Mouse (Mus musculus) embryo, embryonic 9.5 days (tissue): ENCODE data around the gene D930048N14Rik.
"Not testable (repeated sequence)": the region's sequence is repeated elsewhere in the genome, so short reads cannot be mapped to it uniquely, and the experiment has no call there.

Experiments
- DNase-seq: peaks from one replicate; pipeline ENCODE4 v3.0.0-alpha.2; 2017; ENCODE audit errors: extremely low spot score

Gene D930048N14Rik

DNA sequence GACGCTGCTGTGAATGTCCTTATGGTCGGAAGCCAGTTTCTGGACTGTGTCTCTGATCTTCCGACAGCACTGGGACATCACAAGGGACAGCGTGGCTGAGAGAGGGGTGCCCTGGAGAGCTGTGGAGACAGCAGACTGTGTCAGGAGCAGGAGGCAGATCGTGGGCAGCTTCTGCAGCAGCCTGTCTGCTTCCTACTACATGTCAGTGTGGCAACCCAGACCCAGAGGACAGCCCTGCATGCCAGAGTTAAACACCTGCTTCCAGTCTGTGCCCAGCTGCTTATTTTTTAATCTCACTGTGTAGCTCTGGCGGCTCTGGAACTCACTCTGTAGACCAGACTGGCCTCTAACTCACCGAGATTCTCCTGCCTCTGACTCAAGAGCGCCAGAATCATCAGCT is 22.8 kb upstream of the D930048N14Rik start:
- no peak for DNase-seq

DNA sequence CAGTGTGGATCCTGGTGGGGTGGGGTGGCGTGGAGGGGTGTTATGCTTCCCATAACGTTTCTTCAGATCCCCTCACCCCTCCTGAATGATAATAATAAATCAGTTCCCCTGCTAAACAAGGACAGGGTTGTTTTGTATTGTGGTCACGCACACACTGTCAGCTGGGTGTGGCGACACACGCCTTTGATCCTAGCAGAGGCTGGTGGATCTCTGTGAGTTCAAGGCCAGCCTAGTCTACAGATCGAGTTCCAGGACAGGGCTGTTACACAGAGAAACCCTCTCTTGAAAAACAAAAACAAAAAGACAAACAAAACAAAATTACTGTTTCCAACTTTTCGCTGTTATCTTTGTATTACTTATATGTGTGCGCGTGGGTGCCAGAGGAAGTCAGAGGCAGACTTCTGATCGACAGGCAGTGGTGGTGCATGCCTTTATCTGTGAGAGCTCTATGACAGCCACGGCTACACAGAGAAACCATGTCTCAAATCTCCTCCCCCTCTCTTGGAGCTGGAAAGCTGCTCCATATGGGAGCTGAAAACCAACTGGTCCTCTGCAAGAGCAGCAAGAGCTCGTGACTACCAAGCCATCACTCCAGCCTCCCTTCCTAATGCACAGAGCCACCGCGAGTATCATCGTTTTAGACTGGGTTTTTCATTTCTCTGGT is 21.0 kb upstream of the D930048N14Rik start:
- no peak for DNase-seq

DNA sequence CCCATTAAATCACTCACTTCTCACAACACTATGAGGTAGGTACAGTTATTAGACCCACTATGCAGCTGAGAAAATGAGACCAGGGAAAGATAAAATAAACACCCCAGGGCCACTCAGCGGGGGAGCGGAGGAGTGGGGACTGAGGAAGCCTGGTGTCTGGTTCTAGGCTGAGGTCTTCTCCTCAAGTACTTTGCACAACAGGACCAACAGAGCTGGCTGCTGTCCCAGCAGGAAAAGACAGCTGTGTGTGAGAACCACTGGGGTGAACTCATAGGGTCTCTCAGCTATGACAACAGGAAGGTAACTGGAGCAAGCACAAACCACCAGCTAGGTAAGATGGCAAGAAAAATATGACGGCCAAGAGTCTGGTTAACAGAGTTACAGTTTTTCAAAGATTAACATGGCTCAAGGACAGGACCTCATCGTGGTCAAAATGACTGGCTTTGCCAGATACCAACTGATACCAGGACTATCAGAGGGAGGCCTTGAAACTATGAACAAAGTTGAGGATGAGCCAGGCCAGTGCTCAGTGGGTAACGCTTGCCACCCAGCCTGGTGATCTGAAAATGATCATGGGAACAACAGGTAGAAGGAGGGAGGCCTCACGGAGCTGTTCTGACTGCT is 18.5 kb upstream of the D930048N14Rik start:
- no peak for DNase-seq

DNA sequence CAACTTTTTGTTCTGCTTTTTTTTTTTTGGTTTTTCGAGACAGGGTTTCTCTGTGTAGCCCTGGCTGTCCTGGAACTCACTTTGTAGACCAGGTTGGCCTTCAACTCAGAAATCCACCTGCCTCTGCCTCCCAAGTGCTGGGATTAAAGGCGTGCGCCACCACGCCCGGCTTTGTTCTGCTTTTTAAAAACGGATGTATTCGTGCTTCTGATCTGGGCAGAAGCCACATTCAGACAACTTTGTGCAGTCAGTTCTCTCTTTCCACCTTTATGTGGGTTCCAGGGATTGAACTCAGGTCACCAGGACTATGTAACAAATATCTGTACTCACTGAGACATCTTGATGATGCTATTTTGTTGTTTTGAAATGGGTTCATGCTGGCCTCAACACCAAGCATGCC is 17.6 kb upstream of the D930048N14Rik start:
- not testable (repeated sequence) for DNase-seq

DNA sequence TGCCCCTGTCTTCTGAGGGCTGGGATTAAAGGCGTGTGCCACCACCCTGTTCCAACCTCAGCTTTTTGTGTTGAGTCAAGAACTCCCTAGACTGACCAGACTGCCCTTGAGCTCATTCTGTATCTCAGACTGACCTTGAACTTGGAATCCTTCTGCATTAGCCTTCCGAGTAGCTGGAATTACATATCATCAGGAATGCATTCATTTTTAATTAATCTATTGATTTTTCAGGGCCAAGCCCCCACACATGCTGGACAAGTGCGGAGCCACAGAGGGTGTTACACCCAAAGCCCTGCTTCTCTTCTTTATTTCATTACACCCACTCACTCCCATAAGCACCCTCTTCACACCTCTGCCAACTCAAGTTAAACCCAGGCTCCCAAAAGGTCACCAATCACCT is 17.0 kb upstream of the D930048N14Rik start:
- no peak for DNase-seq

DNA sequence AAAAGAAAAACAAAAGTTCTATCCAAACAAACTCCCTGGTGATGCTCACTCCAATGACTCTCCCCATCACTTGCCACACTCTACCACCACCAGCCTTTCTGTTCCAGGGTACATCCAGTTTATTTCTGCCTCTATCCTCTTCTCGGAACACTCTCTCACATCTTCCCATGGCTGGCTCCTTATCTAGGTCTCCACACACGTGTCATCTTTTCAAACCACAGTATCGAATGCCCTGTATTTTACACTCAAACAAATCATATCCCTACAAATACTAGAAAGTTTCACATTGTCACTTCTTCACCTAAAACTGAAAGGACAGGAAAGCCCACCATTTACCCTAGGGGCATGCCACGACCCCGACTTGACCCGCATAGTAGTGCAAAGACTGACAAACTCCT is 15.6 kb upstream of the D930048N14Rik start:
- no peak for DNase-seq

DNA sequence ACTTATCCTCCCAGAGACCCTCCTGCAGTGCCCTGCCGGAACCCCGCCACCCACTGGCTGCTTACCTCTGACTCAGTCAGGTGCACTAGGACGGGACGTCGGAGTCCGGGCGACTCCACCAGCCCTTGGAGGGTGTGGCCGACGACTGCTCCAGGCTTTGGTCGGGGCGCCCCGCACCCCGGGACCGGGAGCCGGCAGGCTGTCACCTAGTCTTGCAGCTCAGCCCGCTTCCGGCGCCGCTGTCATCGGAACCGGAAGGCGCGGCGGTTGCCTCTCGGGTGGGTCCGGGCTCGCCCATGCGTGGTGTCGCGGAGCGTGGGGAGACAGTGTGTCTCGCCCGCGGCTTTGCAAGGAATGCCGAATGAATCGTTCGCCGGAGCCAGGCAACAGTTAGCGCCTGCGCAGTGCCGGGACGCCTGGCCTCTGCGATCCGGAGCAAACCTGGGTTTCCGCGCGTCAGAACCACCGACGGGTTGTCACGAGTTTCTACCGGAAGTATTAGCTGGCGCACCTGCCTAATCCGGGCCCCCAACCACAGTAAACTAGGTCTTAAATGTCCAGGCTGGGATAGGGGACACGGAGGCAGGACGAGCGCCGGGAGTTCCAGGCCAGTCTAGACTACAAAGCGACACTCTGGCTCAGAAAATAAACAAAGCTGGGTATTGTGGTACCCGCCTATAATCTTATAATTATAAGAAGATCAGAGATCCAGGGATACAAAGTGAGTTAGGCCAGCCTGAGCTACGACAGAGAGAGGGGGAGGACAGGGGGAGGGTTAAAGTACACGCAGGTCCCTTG is 15.0 kb upstream of the D930048N14Rik start, which contains the start of gene Rmnd5b:
Gene Rmnd5b, minus strand, starts transcription at position 372 of the 798 bp plus-strand sequence.
- peak; percentile 83 for DNase-seq

DNA sequence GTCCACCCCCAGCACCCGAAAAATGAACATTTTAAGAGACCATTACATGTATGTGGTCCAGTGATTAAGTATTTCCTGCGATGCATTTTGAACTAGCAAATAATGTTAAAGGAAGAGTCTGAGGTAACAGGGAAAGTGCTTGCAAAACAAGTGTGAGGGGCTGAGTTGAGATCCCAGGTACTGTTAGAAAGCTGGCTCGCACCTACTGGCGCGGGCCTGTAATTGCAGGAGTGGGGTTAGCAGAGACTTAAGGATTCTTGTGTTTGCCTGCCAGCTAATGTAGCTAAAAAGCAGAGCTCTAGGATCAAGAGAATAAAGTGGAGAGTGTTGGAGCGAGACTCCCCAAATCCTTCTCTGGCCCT is 14.4 kb upstream of the D930048N14Rik start:
- DNase-seq, result peak; percentile 81

DNA sequence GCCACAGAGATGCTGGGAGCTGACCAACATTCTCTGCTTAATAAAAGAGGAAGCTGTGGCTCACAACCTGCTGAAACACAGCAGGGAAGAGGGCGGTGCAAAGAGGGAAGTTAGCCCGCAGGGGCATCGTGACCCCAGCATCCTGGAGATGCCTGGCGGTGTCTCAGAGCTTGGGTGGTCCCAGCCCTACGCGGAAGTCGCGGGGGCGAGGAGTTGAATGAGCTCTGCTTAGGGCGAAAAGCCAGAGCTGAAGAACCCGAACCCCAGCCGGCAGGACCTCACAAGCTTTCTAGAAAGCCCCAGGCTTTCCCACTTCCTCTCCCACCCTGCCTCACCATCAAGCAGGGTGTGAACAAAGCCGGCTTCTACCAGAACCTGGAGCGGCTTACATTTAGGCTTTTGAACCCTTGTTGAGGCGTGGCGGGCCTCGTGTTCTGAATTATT is 12.8 kb upstream of the D930048N14Rik start:
- DNase-seq, result peak; percentile 77

DNA sequence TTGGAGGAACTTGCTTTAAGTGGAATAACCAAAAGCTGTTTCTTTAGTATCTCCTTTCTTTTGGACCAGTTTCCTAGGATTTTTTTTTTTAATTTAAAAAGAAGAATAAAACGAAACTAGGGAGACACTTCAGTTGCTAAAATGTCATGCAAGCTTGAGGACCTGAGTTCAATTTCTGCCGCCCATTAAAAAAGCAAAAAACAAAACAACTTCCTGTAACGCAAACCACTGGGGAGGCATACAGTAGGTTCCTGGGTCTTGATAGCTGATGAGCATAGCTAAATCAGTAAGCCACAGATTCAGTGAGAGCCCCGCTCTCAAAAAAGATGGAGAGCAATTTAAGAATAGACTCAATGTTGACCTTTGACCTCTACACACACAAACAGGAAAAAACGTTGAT is 12.3 kb upstream of the D930048N14Rik start:
- DNase-seq, result no peak

DNA sequence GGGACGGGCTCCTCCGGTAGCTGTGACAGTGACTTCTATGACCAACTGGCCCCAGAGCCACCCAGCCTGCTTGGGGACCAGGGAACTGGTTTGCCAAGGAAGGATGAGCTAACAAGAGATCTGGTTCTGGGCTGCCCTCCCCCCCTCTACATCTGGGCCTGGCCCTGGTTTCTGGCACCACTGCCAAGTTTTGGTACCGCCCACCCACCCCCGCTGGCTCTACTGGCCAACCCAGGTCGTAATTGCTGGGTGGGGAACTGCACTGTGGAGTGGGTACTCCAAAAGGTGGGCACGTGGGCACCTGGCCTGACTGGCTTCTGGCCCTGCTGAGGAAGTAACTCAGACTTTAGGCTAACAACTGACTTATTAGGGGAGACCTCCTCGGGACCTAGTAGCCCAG is 10.0 kb upstream of the D930048N14Rik start:
- no peak for DNase-seq

DNA sequence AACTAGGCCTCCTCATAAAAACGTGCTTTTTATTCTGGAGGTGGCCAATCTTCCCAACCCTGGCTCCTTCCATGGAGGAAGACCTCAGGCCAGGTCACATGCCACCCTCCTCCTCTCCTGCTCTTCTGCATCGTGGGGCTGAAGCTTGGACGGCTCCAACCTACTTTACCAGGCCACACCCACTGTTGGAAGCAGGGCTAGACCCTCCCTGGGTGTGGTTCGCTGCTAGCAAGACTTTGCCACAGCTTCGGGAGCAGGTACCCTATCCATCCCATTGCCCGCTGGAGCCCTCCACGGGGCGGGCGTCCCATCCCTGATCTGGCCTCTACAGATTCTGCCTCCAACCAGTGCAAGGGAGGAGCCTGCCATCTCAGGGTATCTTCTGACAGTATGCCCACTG is 7.6 kb upstream of the D930048N14Rik start:
- DNase-seq, result no peak

DNA sequence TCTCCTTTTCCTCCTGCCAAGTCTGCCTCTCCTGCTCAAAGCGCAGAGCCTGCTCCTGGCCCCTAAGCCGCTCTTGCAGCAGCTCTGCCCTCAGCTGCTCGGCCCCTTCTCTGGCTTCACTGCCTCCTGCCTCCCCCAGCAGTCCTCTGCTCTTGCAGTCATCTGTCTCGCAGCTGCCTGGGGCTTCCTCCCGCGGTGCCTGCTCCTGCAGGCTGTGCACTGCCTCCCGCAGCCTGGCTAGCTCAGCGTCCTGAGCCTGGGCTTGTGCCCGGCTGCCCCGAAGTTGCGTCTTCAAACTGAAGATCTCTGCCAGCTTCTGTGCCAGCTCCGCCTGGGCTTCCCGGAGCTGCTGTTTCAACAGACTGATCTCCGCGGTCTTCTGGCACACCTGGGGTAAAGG is 7.0 kb upstream of the D930048N14Rik start:
- no peak for DNase-seq

DNA sequence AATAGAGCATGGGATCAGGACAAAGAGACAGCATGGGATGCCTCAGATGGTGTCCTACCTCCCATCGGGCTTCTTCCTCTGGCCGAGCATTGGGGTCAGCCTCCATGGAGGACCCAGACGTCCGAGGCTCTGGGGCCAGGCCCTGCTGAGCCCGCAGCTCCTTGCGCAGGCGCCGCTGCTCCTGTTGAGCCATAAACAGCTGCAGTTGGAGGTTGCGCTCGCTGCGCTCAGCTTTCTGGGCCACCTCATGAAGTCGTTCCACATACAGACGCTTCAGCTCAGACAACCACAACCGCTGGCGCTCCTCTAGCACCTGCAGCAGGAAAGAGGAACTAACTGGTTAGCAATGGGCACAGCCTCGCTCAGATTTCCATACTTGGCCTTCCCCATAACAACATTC is 6.5 kb upstream of the D930048N14Rik start:
- no peak for DNase-seq

DNA sequence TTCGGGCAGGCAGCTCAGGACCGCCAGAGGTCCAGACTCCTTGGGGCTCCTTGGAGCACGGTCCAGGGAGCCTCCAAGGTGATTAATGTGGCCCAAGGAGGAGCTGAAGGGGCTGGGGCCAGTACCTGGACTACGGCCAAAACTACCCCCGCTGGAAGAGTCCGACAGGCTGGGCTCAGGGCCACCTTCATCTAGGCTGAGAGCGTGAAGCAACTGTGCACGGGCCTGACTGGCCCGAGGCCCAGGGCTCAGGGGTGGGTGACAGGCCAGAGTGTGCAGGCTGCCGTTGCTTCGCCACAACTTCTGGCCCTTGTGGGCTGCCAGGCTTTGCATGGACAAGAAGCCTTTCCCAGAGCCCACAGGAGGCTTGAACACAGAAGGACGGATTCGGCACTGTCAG is 5.5 kb upstream of the D930048N14Rik start:
- DNase-seq, result no peak

DNA sequence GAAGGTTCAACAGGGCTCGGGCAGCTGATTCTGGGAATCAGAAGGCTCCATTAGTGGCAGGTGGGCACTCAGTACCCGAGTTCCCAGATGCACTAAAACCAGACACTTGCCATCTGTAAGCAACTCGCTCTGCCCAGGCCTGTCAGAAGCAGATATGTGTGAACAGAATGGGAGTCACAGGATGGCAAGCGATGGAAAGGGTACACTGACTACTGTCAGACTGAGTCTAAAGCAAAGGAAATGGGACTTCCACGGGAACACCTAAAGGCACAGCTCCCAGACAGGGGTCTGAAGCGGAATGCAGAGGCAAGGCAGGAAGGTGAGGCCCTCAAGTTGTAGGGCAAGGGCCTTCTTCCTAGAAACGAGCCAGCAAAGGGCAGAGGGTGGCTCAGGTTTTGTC is 4.5 kb upstream of the D930048N14Rik start:
- no peak for DNase-seq

DNA sequence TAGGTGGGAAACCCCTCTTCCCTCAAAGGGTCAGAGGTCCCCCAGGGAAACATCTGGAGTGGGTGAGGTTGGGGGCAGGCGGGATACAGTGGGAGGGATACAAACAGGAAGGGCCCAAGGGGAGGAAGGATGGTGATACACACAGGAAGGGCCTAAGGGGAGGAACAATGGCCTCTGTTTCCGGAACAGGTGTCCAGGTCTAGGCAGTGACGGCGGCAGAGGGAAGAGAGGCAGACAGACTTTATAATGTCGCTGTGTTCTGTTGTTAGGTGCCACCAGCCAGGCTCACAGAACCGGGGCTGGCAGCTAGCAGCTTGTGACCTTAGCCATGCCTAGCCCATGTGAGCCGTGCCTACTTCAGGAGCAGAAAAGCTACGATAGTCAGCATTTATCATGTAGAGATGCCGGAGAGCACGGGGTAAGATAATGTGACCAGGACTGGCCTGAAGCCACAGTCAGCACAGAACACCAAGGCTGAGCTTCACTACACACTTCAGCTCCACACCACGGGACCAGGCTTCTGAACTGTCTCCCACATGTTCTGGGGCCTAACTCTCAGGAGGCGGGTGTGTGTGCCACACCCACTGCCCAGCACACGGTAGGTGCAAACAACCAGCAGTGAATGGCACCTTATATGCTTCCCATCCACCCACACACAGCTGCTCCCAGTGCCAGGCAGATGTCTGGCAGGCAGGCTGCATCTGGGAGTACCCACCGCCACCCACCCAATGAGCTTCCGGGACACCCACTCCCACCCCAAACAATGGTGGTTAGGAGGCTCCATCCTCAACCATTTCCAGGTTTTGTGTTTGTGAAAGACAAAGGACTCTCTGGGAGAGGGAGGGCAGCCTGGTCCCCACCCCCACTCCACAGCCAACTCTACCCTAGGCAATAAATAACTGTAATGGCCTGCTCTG is 3.7 kb upstream of the D930048N14Rik start:
- DNase-seq, result peak; percentile 29

DNA sequence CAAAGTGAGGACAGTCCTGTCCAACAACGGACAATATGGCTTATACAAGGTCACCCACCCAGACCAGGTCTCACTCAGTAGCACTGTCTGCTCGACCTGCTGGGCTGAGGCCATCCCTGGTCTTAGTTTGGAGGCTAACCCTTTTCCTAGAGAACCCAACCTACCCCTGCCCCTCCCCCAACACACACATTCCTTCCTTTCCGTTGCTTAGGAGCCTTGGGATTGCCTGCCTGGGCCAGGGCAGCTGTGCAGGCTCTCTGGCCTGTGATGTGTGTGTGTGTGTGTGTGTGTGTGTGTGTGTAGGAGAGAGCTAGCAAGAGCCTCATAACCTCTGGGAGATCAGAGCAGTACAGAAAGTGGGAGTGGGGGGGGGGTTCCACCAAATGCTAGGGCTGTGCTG is 2.2 kb upstream of the D930048N14Rik start:
- DNase-seq, result peak; percentile 85

DNA sequence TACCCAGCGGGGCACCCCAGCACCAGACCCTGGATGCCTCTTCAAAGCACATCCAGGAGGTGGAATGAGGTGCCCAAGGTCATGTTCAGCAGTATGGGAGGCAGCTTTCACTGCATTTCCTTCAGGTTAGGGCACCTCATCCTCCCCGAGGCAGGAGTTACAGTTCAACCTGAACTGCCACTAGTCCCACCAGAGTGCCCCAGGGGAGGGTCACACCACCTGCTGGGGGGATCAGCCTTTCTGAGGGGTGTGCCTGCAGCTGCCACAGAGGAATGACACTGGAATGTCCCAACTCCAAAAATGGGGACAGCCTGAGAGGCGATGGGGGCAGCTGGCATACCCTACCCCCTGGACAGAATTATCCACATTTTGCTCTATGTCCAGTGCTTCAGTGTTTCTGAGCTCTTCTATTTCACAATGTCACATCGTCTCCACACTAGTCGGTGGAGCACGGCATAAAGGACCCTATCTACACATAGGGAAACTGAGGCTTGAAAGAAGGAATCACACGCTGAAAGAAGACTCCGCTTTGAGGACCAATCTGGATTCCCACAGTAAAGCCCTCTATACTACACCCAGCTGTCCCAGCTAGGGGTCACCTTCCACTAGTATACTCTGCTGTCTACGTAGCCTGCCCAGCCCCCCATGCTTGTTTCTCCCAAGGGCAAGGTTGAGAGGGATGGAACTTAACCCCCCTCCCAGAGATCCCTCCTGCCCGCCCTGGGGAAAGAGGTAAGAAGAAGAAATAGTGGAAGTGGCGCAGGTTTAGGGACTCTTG is 1.5 kb upstream of the D930048N14Rik start:
- peak; percentile 14 for DNase-seq

DNA sequence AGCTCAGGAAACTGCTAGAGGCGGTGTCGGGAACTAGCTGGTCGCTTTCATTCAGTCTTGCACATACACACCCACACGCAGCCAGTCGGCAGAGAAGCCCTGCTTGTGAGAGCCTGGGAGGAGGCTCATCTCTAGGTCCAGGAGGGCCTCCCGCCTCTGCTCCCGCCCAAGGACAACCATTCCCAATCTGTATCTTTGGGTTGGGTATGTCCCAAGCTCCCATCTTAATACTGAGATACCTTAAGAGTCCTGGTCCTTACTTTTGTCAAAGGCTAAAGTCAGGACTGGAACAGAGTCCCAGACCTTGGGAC is 910 bp upstream of the D930048N14Rik start:
- DNase-seq, result peak; percentile 35

DNA sequence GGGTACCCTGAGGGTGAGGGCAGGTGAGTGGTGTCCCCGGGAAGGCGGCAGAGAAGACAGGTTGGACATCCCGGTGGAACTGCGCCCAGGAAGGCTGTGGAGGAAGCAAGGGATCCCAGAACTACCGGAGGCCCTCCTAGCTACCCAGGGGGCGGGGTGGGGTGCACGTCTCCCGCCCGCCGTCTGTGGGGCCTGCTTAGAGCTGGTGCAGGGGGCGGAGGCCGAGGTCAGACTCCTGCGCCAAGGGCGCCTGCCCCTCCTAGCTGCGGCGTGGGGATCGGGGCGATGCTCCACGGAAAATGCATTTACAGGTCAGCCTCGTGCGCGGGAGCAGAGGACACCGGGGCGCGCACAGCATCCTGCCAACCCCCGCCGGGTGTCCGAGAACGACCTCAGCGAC is 493 bp upstream of the D930048N14Rik start:
- no peak for DNase-seq
